ENCODE assay signal across 8 mouse cellular contexts in the genomic region with DNA sequence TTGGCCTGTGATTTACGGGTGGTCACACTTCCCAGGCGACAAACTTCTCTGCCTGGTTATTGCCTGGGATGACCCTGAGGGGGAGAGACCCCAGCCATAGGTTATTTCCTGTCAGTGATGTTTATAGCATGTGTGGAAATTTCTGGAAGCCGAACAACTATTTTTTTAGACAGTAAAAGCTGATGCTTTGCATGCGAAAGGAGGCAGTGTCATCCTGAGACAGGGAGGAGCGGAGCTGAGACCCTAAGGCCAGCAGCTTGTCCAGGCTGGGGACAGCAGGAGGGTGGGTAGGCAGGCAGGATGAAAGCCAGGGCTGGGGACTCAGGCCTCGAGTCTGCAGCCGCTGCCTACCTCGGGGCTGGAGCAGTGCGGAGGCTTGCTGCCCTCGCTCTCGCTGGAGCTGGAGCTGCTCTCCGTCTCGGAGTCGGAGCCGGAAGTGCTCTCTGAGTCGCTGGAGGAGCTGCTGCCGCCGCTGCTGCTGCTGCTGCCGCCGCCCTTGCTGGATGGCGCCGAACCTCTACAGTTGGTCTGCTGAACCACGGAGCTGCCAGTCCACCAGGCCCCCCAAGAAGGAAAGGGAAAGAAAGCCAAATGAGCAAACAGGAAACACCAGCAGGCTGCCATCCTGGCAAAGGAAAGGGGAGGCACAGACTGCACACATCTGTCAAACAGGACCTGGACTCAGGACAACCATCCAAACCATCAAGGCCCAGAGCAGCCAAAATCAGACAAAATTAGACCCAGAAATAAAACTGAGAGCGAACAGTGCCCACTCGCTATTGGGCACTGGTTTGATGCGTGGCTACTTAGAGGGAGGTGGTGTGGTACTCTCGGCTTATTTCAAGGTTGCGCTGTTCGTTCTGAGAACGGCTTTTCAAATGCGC.
DNase-seq lines count a peak whose midpoint lies in the region; ATAC-seq and TF ChIP-seq lines count a peak whose summit lies in the region.

No protein-coding gene starts in this region.

- no peaks in the 10 kb centered on the region for H3K27me3 ChIP-seq in hindbrain, embryonic 15.5 days
- no peaks in the 10 kb centered on the region for H3K27me3 ChIP-seq in hindbrain, embryonic 11.5 days (ENCODE audit: control insufficient read depth, insufficient read depth, low read length)
- no peaks in the 10 kb centered on the region for H3K27me3 ChIP-seq in intestine, embryonic 16.5 days (replicated peaks; ENCODE audit: control insufficient read depth, insufficient read depth, low read length)
- H3K27me3 ChIP-seq in lung, postnatal 0 days (replicated peaks; ENCODE audit: insufficient read depth, low read length) = no peaks in the 10 kb centered on the region

- no peak for TF ChIP-seq CTCF in lung, postnatal 0 days (IDR thresholded peaks at IDR 0.05)

- 72% methylated on average over 31 of the region's 31 CpGs for WGBS in hindbrain, embryonic 15.5 days
- WGBS in hindbrain, embryonic 11.5 days = 65% methylated on average over 31 of the region's 31 CpGs
- 51% methylated on average over 31 of the region's 31 CpGs for WGBS in intestine, embryonic 16.5 days
- WGBS in lung, postnatal 0 days = 62% methylated on average over 31 of the region's 31 CpGs

- H3K4me1 ChIP-seq in hindbrain, embryonic 15.5 days (replicated peaks) = no peaks in the 10 kb centered on the region
- no peaks in the 10 kb centered on the region for H3K4me1 ChIP-seq in hindbrain, embryonic 11.5 days (replicated peaks; ENCODE audit: control insufficient read depth, insufficient read depth, low read length)
- H3K4me1 ChIP-seq in intestine, embryonic 16.5 days (ENCODE audit: control insufficient read depth, insufficient read depth, low read length) = peaks cover 4% of the 10 kb centered on the region; the same call in 1 of the 2 replicates
- H3K4me1 ChIP-seq in lung, postnatal 0 days (ENCODE audit: insufficient read depth, low read depth, low read length) = no peaks in the 10 kb centered on the region

- no peak overlapping the region for H3K4me2 ChIP-seq in hindbrain, embryonic 15.5 days
- no peak overlapping the region for H3K4me2 ChIP-seq in hindbrain, embryonic 11.5 days (replicated peaks; ENCODE audit: low read depth, low read length)
- peak overlapping the region; percentile 41 for H3K4me2 ChIP-seq in intestine, embryonic 16.5 days (ENCODE audit: low read depth, low read length)
- H3K4me2 ChIP-seq in lung, postnatal 0 days (replicated peaks; ENCODE audit: low read depth, low read length) = peak overlapping the region; percentile 35

- no peak overlapping the region for H3K4me3 ChIP-seq in hindbrain, embryonic 15.5 days
- no peak overlapping the region for H3K4me3 ChIP-seq in hindbrain, embryonic 11.5 days (ENCODE audit: low read depth, low read length)
- H3K4me3 ChIP-seq in intestine, embryonic 16.5 days (ENCODE audit: low read length) = 0 out of 2 replicates have a peak overlapping the region, but pooled peaks have one; percentile 10
- H3K4me3 ChIP-seq in lung, postnatal 0 days (ENCODE audit: low read depth, low read length) = no peak overlapping the region

- TF ChIP-seq EP300 in lung, postnatal 0 days (IDR thresholded peaks at IDR 0.05) = no peak

- ATAC-seq in hindbrain, embryonic 15.5 days (ENCODE audit: low FRiP score, low read depth) = no peak
- ATAC-seq in hindbrain, embryonic 11.5 days (ENCODE audit: low FRiP score) = no peak
- peak; percentile 60; the same call in 1 of the 2 replicates for ATAC-seq in intestine, embryonic 16.5 days
- ATAC-seq in lung, postnatal 0 days = no peak

- H3K27ac ChIP-seq in hindbrain, embryonic 15.5 days (replicated peaks) = peak overlapping the region; percentile 44; the same call in 1 of the 2 replicates
- no peak overlapping the region for H3K27ac ChIP-seq in hindbrain, embryonic 11.5 days (ENCODE audit: low read depth, low read length)
- H3K27ac ChIP-seq in intestine, embryonic 16.5 days (ENCODE audit: low read length) = no peak overlapping the region
- no peak overlapping the region for H3K27ac ChIP-seq in lung, postnatal 0 days (ENCODE audit: low read length)

- H3K9ac ChIP-seq in hindbrain, embryonic 15.5 days = no peak overlapping the region
- H3K9ac ChIP-seq in hindbrain, embryonic 11.5 days (ENCODE audit: low read depth, low read length) = no peak overlapping the region
- peak overlapping the region; percentile 58; the same call in 1 of the 2 replicates for H3K9ac ChIP-seq in intestine, embryonic 16.5 days (ENCODE audit: low read depth, low read length)
- no peak overlapping the region for H3K9ac ChIP-seq in lung, postnatal 0 days (replicated peaks; ENCODE audit: low read depth)

- H3K9me3 ChIP-seq in hindbrain, embryonic 15.5 days = no peaks in the 10 kb centered on the region
- no peaks in the 10 kb centered on the region for H3K9me3 ChIP-seq in hindbrain, embryonic 11.5 days (ENCODE audit: control insufficient read depth, low read length)
- no peaks in the 10 kb centered on the region for H3K9me3 ChIP-seq in intestine, embryonic 16.5 days (ENCODE audit: control insufficient read depth, low read length)
- H3K9me3 ChIP-seq in lung, postnatal 0 days (ENCODE audit: low read length) = no peaks in the 10 kb centered on the region

- no peaks in the 10 kb centered on the region for H3K36me3 ChIP-seq in hindbrain, embryonic 15.5 days
- no peaks in the 10 kb centered on the region for H3K36me3 ChIP-seq in hindbrain, embryonic 11.5 days (ENCODE audit: control insufficient read depth, insufficient read depth, low read length)
- H3K36me3 ChIP-seq in intestine, embryonic 16.5 days (ENCODE audit: control insufficient read depth, insufficient read depth, low read length) = no peaks in the 10 kb centered on the region
- H3K36me3 ChIP-seq in lung, postnatal 0 days (ENCODE audit: insufficient read depth, low read length) = no peaks in the 10 kb centered on the region

- DNase-seq in hindbrain, embryonic 11.5 days (ENCODE audit: low spot score) = no peak
- peak; percentile 62 for DNase-seq in embryo, embryonic 11 days
- no peak for DNase-seq in lung, postnatal 0 days (ENCODE audit: low spot score)
- no peak for DNase-seq in thymus, postnatal 0 days (ENCODE audit: low spot score)
- DNase-seq in spleen, postnatal 14 days (ENCODE audit: low spot score in 2 of 2) = no peak
- no peak for DNase-seq in frontal cortex, postnatal 25 days (ENCODE audit: low spot score in 2 of 2)

Comparison
In these comparisons a context has a peak if more than half of its experiments do, and no peak if none do; other contexts are left out.
1. H3K4me2 ChIP-seq: peak in intestine, embryonic 16.5 days (single experiment) and lung, postnatal 0 days (single experiment); none in hindbrain, embryonic 15.5 days (single experiment) and hindbrain, embryonic 11.5 days (single experiment).